Mouse (Mus musculus) monocyte, adult 5-6 weeks (primary cell): Measurements from ENCODE around the gene Armc3. TPM values are rescaled to one million over a fixed set of nuclear protein-coding genes. Genes with fewer than 3 reads are reported as not detected.

Experiments used
- ATAC-seq: fragments of 153-309, 156-312 bp; replicated peaks from 2 replicates; pipeline ENCODE4 v1.8.0; 2017; ENCODE audit warnings: mild to moderate bottlenecking; ENCODE audit not compliant: low TSS enrichment, insufficient number of reproducible peaks, severe bottlenecking, poor library complexity, low FRiP score
- total RNA-seq: library from RNA; stranded (forward); fragments of 200-1000, 200-491, 200-594 nt; gene quantifications from 3 replicates; pipeline ENCODE4 v1.2.3, GENCODE M21; 2017

The Armc3 gene
- total RNA-seq: 0.86 to 0.87 TPM in 2 of 3 replicates, not detected in the other

GRCm38 (mm10) chr2:19198452-19199365 is at the start of gene Armc3:
TSS of gene Armc3 (plus strand) at chr2:19199302.
- ATAC-seq: peak; percentile 50; the same call in 1 of the 2 replicates

GRCm38 (mm10) chr2:19152687-19153086 is 46.4 kb upstream of the Armc3 start:
- no peak for ATAC-seq

GRCm38 (mm10) chr2:19156176-19156575 is 42.9 kb upstream of the Armc3 start:
- ATAC-seq: peak; percentile 76; the same call in 1 of the 2 replicates

GRCm38 (mm10) chr2:19159539-19159938 is 39.6 kb upstream of the Armc3 start:
- ATAC-seq: no peak

- no peak for ATAC-seq
These were observed 38.6 kb upstream of the Armc3 start for GRCm38 (mm10) chr2:19160368-19161114.

- ATAC-seq: no peak
These were observed 34.9 kb upstream of the Armc3 start for GRCm38 (mm10) chr2:19164234-19164633.

- no peak for ATAC-seq
These were observed 22.3 kb upstream of the Armc3 start for GRCm38 (mm10) chr2:19176827-19177236.

- no peak for ATAC-seq
These were observed 308 bp downstream of the Armc3 start for GRCm38 (mm10) chr2:19199366-19199853.

GRCm38 (mm10) chr2:19200112-19200511 is 1.0 kb downstream of the Armc3 start:
- no peak for ATAC-seq

- ATAC-seq: no peak
These were observed 2.6 kb downstream of the Armc3 start for GRCm38 (mm10) chr2:19201682-19202081.

- ATAC-seq: no peak
These were observed 35.2 kb downstream of the Armc3 start for GRCm38 (mm10) chr2:19234305-19234704.

GRCm38 (mm10) chr2:19235193-19235592 is 36.1 kb downstream of the Armc3 start:
- ATAC-seq: no peak

- ATAC-seq: no peak
These were observed 36.5 kb downstream of the Armc3 start for GRCm38 (mm10) chr2:19235614-19236013.

GRCm38 (mm10) chr2:19238771-19239170 is 39.7 kb downstream of the Armc3 start:
- ATAC-seq: no peak

GRCm38 (mm10) chr2:19249611-19250010 is 50.5 kb downstream of the Armc3 start:
- ATAC-seq: no peak

- no peak for ATAC-seq
These were observed 55.9 kb downstream of the Armc3 start for GRCm38 (mm10) chr2:19255037-19255436.

GRCm38 (mm10) chr2:19257255-19257654 is 58.2 kb downstream of the Armc3 start:
- no peak for ATAC-seq

GRCm38 (mm10) chr2:19260399-19260798 is 61.3 kb downstream of the Armc3 start:
- ATAC-seq: no peak

GRCm38 (mm10) chr2:19263375-19263774 is 64.3 kb downstream of the Armc3 start:
- ATAC-seq: no peak
